Mouse (Mus musculus): ENCODE measurements around the gene Slitrk1. TPM values are rescaled to one million over a fixed set of nuclear protein-coding genes. Genes with fewer than 3 reads are reported as not detected.

Slitrk1 gene
- polyA plus RNA-seq, 1 experiment from 2014 or later: 23.7 TPM

DNA sequence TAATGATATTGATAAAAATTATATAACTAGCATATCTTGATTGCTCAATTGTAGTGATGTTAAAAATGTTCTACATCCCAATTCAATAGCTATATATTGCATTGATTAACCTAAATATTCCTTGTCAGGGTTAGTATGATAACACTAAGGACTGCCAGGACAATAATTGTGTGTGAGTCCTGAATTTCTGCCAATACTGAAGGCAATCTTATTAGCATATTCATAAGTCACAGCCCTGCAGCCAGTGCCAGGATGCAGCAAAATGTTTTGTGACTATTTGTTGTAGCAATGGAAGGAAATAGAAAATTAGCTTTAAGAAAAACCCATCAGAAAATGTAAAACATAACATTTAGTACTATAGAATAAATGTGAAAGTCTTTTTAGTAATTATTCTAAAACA is 49.3 kb downstream of the Slitrk1 start:
- no peak overlapping the region for H3K27ac ChIP-seq
- H3K36me3 ChIP-seq: no peaks in the 10 kb centered on the region
- no peak overlapping the region for H3K9ac ChIP-seq (replicated peaks)
- H3K4me3 ChIP-seq (replicated peaks): no peak overlapping the region
- H3K4me1 ChIP-seq (replicated peaks): no peaks in the 10 kb centered on the region; the same call in 1 of the 2 replicates
- no peak for ATAC-seq
- no peak overlapping the region for H3K4me2 ChIP-seq (replicated peaks)
- no peaks in the 10 kb centered on the region for H3K27me3 ChIP-seq
- H3K9me3 ChIP-seq: no peaks in the 10 kb centered on the region

DNA sequence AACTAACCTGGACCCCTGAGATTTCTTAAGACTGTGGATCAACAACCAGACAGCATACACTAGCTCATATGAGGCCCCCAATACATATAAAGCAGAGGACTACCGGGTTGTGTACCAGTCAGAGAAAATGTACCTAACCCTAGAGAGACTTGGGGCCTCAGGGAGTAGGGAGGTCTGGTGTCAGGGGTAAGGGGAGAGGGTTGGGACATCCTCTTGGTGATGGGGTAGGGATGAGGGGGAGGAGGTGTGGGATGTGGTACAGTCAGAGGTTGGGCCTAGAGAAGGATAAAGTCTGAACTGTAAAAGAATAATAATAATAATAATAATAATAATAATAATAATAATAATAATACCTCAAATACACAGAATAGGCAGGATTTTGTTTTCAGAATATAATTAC is 54.6 kb downstream of the Slitrk1 start:
- Histone ChIP-seq H3K9ac (replicated peaks) (no peak overlapping the region), H3K4me1 (replicated peaks) (no peaks in the 10 kb centered on the region; the same call in 1 of the 2 replicates), H3K36me3 (no peaks in the 10 kb centered on the region), H3K4me2 (replicated peaks) (no peak overlapping the region), H3K27ac (no peak overlapping the region), H3K4me3 (replicated peaks) (no peak overlapping the region), H3K27me3 (no peaks in the 10 kb centered on the region), H3K9me3 (no peaks in the 10 kb centered on the region)
- 0 out of 2 replicates have a peak, but pooled peaks have one; percentile 30 for ATAC-seq
- 86% methylated on average over 1 of the region's 1 CpGs for WGBS

Data from midbrain, embryonic 13.5 days (tissue).